Mouse (Mus musculus): ENCODE data around the gene Evi2a. TPM values are rescaled to one million over a fixed set of nuclear protein-coding genes. Genes with fewer than 3 reads are reported as not detected.
A peak's percentile ranks its signal among the peaks of the same experiment; 100 is the strongest.

Gene Evi2a
- polyA plus RNA-seq, 1 experiment = 2.0 TPM

DNA sequence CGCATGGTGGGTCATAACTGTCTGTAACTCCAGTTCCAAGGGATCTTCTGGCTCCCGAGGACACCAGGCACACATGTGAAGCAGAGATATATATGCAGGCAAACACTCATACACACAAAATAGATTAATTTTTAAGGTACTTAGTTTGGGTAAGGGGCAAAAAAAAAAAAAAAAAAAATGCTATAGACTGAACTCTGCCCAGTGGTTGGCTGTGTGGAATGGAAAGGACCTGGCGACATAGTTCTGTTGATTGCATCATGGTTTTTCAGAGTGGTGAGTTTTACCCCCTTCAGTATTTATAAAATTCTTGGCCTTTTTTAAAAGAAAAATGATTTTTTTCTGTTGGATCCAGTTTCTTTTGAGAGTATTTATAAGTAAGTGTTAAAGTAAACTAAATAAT, 5.9 kb upstream of the Evi2a start:
- TF ChIP-seq FLI1 (IDR thresholded peaks at IDR 0.05; ENCODE audit: low read length) = no peak
- TF ChIP-seq GATA1 (IDR thresholded peaks at IDR 0.05; ENCODE audit: borderline replicate concordance, low read length) = no peak
- H3K4me1 ChIP-seq = peaks cover 55% of the 10 kb centered on the region
- no peaks in the 10 kb centered on the region for H3K9me3 ChIP-seq
- peaks cover 38% of the 10 kb centered on the region for H3K36me3 ChIP-seq (replicated peaks; ENCODE audit: low read length)
- no peaks in the 10 kb centered on the region for H3K27me3 ChIP-seq (replicated peaks)
- H3K4me3 ChIP-seq (replicated peaks) = peak overlapping the region; percentile 87

GRCm38 (mm10) chr11:79535554-79535953, 5.1 kb upstream of the Evi2a start:
- H3K36me3 ChIP-seq (replicated peaks; ENCODE audit: low read length) = peaks cover 31% of the 10 kb centered on the region
- TF ChIP-seq FLI1 (IDR thresholded peaks at IDR 0.05; ENCODE audit: low read length) (no peak), GATA1 (IDR thresholded peaks at IDR 0.05; ENCODE audit: borderline replicate concordance, low read length) (no peak; the same call in 2 of the 3 replicates)
- H3K4me1 ChIP-seq = peaks cover 63% of the 10 kb centered on the region
- H3K9me3 ChIP-seq = no peaks in the 10 kb centered on the region
- no peaks in the 10 kb centered on the region for H3K27me3 ChIP-seq (replicated peaks)
- H3K4me3 ChIP-seq (replicated peaks) = peak overlapping the region; percentile 87

DNA sequence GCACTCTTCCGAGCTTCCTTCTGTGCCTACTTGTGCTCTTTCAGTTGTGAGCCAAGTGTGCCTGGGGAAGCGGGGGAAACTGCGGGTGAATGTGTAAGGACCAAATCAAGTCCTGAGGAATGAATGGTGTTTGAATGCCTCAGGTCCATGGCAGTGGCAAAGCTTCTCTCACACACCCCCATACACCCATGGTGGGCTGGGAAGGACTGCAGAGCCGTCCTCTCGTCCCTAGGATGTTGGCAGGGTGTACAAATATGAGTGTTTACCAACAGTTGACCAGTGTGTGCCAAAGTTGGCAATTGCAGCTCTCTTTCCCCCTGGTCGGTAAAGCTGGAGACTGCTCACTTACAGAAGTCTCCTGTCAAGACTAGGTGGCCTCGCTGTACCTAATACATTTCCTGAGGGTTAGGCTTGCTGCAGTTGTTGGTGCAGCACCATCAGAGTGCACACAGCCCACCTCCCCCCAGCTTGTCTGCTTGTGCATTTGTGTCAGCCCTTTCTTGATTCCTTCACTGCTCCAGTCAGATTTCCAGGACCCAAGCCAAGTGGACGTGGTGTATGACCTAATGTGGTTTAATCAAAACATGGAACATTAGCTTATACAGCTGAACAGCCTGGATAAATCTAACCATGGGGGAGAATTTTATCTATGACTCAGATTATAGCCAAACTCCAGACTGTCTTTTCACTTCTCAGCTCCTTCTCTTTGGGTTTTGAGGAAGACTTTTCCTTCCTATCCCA, 3.7 kb upstream of the Evi2a start:
- peaks cover 76% of the 10 kb centered on the region for H3K4me1 ChIP-seq
- H3K4me3 ChIP-seq (replicated peaks) = peak overlapping the region; percentile 69
- peaks cover 21% of the 10 kb centered on the region for H3K36me3 ChIP-seq (replicated peaks; ENCODE audit: low read length)
- TF ChIP-seq FLI1 (IDR thresholded peaks at IDR 0.05; ENCODE audit: low read length) (no peak), GATA1 (IDR thresholded peaks at IDR 0.05; ENCODE audit: borderline replicate concordance, low read length) (no peak)
- H3K9me3 ChIP-seq = no peaks in the 10 kb centered on the region
- H3K27me3 ChIP-seq (replicated peaks) = no peaks in the 10 kb centered on the region

- Histone ChIP-seq H3K4me3 (replicated peaks) (no peak overlapping the region), H3K9me3 (no peaks in the 10 kb centered on the region), H3K4me1 (peaks cover 81% of the 10 kb centered on the region), H3K27me3 (replicated peaks) (no peaks in the 10 kb centered on the region), H3K36me3 (replicated peaks; ENCODE audit: low read length) (peaks cover 15% of the 10 kb centered on the region)
- TF ChIP-seq GATA1 (IDR thresholded peaks at IDR 0.05; ENCODE audit: borderline replicate concordance, low read length) = no peak
- no peak for TF ChIP-seq FLI1 (IDR thresholded peaks at IDR 0.05; ENCODE audit: low read length)
Observed at GRCm38 (mm10) chr11:79533311-79533710, 2.9 kb upstream of the Evi2a start.

DNA sequence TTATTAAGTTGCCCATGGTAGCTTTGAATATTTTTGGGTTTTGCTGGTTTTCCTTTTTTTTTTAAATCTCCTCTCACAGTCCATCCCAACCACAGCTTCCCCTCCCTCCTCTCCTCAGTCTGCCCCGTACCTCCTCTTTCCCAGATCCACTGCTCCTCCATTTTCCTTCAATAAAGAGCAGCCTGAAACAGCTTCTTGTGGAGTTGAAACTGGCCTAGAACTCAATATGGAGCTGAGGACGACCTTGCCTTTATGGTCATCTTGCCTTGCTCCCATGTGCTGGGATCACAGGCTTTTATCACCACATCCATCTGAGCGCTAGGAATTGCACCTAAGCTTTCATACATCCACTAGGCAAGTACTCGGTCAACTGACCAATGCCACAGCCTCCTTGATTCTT, 1.1 kb upstream of the Evi2a start:
- peaks cover 88% of the 10 kb centered on the region for H3K4me1 ChIP-seq
- H3K36me3 ChIP-seq (replicated peaks; ENCODE audit: low read length) = peaks cover 9% of the 10 kb centered on the region

DNA sequence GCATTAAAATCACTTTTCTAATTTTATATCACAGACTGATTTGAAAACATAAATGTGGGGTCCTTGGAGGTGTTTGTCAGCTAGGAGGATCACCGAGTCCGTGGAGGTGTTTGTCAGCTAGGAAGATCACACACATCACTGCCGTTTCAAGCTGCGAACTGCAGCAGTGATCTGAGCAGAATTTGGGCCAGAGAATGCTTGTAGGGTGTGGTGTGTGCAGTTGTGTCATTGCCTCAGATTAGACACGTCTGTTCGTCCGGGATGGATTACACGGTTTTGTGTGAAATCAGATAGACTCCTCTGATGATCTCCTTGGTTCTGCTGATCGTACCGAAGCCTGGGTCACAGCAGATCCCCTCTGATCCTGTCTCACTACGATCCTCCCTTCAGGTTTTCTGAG, 365 bp upstream of the Evi2a start:
- Histone ChIP-seq H3K4me1 (peaks cover 89% of the 10 kb centered on the region), H3K9me3 (no peaks in the 10 kb centered on the region), H3K4me3 (replicated peaks) (peak overlapping the region; percentile 82), H3K36me3 (replicated peaks; ENCODE audit: low read length) (peaks cover 14% of the 10 kb centered on the region), H3K27me3 (replicated peaks) (no peaks in the 10 kb centered on the region)
- TF ChIP-seq GATA1 (IDR thresholded peaks at IDR 0.05; ENCODE audit: borderline replicate concordance, low read length) (no peak), FLI1 (IDR thresholded peaks at IDR 0.05; ENCODE audit: low read length) (no peak)

More for the DNA sequence above, 1.1 kb upstream of the Evi2a start:
- TF ChIP-seq FLI1 (IDR thresholded peaks at IDR 0.05; ENCODE audit: low read length) (no peak), GATA1 (IDR thresholded peaks at IDR 0.05; ENCODE audit: borderline replicate concordance, low read length) (no peak)
- Histone ChIP-seq H3K27me3 (replicated peaks) (no peaks in the 10 kb centered on the region), H3K9me3 (no peaks in the 10 kb centered on the region), H3K4me3 (replicated peaks) (no peak overlapping the region)

GRCm38 (mm10) chr11:79529736-79530135, 673 bp downstream of the Evi2a start:
- peak overlapping the region; percentile 90 for H3K4me3 ChIP-seq (replicated peaks)
- H3K36me3 ChIP-seq (replicated peaks; ENCODE audit: low read length) = peaks cover 14% of the 10 kb centered on the region
- no peaks in the 10 kb centered on the region for H3K27me3 ChIP-seq (replicated peaks)
- H3K9me3 ChIP-seq = no peaks in the 10 kb centered on the region
- H3K4me1 ChIP-seq = peaks cover 89% of the 10 kb centered on the region
- TF ChIP-seq FLI1 (IDR thresholded peaks at IDR 0.05; ENCODE audit: low read length) (no peak), GATA1 (IDR thresholded peaks at IDR 0.05; ENCODE audit: borderline replicate concordance, low read length) (no peak)

DNA sequence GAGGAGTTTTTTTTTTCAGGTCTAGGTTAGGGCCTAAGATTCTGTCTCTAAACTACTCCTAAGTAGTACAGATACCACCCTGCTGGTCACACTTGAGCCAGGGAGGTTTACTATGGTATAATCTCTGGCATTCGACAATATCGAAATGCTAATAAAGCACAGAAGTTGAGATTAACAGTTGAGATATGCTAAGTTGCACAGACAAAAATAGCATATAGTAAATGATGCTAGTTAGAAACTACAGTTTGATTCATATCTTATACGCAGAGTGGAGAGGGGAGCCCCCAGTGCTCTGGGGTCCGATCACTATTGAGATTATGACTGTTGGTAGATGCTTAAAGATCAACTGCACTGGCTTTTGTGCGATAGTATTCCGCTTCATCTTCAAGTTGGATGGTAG, 1.2 kb downstream of the Evi2a start:
- no peaks in the 10 kb centered on the region for H3K27me3 ChIP-seq (replicated peaks)
- TF ChIP-seq FLI1 (IDR thresholded peaks at IDR 0.05; ENCODE audit: low read length) (no peak), GATA1 (IDR thresholded peaks at IDR 0.05; ENCODE audit: borderline replicate concordance, low read length) (no peak)
- H3K4me3 ChIP-seq (replicated peaks) = peak overlapping the region; percentile 90

GRCm38 (mm10) chr11:79528601-79529000, 1.8 kb downstream of the Evi2a start:
- TF ChIP-seq GATA1 (IDR thresholded peaks at IDR 0.05; ENCODE audit: borderline replicate concordance, low read length) (no peak), FLI1 (IDR thresholded peaks at IDR 0.05; ENCODE audit: low read length) (no peak)
- Histone ChIP-seq H3K9me3 (no peaks in the 10 kb centered on the region), H3K4me3 (replicated peaks) (peak overlapping the region; percentile 84), H3K27me3 (replicated peaks) (no peaks in the 10 kb centered on the region), H3K4me1 (peaks cover 89% of the 10 kb centered on the region), H3K36me3 (replicated peaks; ENCODE audit: low read length) (peaks cover 14% of the 10 kb centered on the region)

More for the DNA sequence above, 1.2 kb downstream of the Evi2a start:
- H3K36me3 ChIP-seq (replicated peaks; ENCODE audit: low read length) = peaks cover 14% of the 10 kb centered on the region
- H3K4me1 ChIP-seq = peaks cover 89% of the 10 kb centered on the region
- no peaks in the 10 kb centered on the region for H3K9me3 ChIP-seq

DNA sequence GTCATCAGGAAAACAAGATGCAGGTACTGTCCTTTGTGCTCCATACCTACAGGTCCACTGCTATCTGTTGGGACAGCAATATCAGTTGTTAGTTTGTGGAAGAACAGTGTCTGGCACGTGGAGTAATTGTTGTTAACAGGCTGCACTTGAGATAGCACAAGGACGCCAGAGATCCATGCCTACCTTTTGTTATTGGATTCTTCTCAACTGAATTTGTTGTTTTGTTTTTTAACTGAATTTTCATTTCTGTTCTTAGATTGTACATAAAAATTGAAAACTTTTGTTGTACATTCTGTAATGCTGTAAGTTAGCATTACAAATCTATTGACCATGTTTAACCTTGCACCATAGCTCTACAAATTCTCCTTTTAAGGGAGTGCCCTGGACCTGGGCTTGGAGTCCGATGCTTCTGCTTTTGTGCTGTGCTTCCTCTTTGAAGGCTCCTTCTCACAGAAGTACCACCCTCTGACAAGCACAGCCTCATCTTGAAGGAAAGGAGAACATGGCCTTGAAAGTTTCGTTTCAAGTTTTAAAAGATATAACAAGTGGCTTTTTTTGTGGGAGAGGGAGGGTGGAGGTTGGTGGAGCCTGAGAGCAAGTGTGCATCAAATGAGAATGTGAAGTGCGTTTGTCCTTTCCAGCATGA, 2.5 kb downstream of the Evi2a start:
- Histone ChIP-seq H3K4me1 (peaks cover 84% of the 10 kb centered on the region), H3K27me3 (replicated peaks) (no peaks in the 10 kb centered on the region), H3K36me3 (replicated peaks; ENCODE audit: low read length) (peaks cover 14% of the 10 kb centered on the region), H3K9me3 (no peaks in the 10 kb centered on the region), H3K4me3 (replicated peaks) (peak overlapping the region; percentile 83)
- TF ChIP-seq FLI1 (IDR thresholded peaks at IDR 0.05; ENCODE audit: low read length) (no peak), GATA1 (IDR thresholded peaks at IDR 0.05; ENCODE audit: borderline replicate concordance, low read length) (no peak)

Data from megakaryocyte, embryonic 14.5 days (primary cell).